Mouse (Mus musculus) ZHBTc4 (cell line): ENCODE data around the gene Cx3cl1.

Experiments
- DNase-seq: peaks from one replicate; pipeline ENCODE4 v3.0.0-alpha.2; 2011; ENCODE audit warnings: low read depth, low spot score

Cx3cl1 gene

DNA sequence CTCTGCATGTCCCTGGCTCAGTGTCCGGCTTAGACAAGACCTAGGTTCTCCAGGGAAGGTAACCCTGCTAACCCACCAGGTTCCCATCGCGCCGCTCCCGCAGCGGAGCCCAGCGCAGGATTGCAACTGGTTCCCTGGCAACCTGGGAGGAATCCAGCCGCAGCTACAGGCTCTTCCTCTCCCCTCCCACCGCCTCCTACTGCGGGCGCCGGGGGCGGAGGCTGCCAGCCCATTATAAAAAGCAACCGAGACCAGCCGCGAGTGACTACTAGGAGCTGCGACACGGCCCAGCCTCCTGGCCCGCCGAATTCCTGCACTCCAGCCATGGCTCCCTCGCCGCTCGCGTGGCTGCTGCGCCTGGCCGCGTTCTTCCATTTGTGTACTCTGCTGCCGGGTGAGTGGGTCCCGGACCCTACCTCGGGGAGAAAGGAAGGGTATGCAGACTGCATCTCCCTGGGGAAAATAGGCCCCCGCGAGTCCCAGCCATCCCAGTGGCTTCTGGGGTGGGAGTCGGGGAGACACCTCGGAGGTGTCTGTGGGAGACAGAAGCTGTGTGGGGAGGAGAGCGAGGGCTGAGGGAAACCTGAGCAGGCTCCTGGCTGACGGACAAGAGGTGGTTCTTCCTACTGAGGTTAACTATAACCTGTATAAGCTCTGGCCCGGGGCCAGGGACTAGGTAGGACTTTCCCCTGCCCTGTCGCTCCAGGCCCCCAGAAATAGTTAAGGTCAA is at the start of gene Cx3cl1:
Gene Cx3cl1, plus strand, starts transcription at position 69 of the 730 bp plus-strand sequence.
- peak; percentile 95 for DNase-seq

DNA sequence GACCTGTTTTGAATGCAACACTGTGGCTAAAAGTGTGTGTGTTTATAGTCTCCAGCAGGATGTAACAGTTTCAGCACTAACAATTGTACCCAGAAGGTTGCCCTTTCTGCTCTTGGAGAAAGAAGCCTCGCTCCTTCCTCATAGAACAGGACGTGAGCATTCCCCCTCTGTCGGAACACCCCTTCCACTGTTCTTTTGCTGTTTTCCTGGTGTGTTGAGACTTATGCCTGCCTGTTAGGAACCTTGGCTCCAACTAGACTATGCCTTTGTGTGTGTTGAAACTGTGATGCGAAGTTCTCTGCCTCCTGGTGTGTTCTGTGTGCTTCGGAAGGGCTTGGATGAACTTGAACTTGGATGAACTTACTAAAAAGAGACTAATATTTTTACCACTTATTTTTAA is 45.8 kb upstream of the Cx3cl1 start:
- DNase-seq: no peak

DNA sequence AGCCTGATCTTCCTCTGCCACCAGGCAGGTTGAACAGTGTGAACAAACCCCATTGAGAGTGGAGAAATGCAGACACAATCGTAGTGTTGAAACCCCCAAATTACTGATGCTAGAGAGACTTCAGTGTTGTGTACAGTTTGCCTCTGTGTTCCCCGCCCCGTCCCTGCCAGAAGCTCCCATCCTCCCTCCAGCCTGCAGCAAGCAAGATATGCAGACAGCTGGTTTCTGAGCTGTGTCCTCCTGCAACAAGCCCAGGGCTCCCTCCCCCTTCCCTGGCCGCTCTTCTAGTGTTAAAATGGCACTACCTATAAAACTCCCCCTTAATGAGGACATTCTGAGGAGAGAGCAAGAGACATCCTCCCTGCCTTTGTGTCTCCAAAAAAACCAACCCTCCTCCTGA is 42.5 kb upstream of the Cx3cl1 start:
- DNase-seq: no peak

DNA sequence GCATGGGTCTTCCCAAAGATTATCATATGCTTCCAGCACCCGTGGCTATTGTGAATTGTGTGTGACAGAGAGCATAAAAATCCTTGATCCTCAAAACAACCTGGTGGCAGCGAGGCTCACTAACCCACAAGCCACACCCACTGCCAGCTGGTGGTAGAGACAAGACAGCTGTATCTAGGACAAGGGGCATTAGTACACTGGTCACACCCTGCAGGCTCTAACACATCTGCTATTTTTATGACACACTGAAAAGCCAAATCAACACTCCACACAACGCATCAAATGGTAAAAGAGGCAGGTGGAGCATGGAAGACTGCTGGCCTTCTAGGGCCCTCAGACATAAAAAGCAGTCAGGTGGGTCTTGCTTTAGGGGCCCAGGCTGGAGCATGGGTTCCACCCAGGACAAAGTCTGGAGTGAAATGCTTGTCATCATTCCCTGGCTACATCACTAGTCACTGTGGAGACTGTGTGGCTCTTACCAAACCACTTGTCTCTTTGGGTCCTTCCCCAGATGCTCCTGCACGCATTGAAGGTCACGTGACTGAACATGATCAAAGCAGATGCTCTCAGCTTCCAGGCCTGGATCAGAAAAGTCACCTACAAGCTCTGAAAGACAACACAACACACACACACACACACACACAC is 37.9 kb upstream of the Cx3cl1 start:
- DNase-seq: no peak

DNA sequence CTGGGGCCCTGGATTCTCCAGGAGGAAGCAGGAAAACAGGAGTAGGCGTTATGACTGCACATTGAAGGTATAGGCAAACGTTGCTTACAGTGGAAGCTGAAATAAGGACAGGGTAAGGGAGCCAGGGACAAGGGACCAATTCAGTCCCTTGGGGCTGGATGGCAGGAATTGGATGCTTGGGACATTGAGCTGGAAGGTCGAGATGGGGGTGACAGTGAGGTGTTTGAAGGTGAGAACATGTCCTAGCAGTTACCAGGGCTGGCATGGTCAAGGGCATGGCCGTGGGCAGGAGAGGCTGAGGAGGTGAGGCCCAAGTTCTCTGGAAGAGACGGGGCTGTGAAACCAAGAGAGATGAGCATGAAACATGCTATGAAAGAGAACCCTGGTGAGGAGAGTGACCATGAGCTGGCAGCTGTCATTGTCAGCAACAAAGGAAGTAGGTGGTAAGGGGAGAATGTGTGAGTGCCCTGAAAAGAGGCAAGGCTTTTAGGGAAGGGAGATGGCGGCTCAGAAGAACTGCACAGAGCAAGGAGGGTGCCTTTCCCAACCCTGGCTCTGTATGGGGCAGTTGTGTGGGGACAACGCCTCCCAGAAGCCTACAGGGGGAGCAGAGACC is 37.0 kb upstream of the Cx3cl1 start:
- peak; percentile 22 for DNase-seq

DNA sequence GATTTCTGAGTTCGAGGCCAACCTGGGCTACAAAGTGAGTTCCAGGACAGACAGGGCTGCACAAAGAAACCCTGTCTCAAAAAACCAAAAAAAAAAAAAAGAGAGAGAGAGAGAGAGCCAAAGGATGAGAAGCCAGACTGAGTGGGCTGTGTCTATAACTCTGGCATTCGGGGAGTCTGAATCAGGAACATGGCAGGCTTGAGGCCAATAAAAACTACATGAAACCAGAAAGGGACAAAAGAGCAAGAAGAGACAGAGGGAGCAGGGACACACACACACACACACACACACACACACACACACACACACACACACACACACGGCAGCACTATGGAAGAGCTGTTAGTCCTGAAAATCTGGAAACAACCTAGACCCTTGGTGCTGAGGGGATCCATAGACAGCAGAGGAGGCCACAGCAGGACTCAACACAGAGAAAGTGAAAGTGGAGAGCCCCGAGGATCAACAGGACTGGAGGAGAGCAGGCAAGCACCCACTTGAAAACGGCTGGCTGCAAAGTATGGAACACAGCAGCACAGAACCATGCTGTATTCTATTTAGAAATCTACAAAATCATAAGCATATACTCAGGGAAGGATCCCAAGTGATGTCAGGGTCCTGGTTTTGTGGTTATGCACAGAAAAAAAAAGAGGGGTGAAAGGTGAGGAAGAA is 36.2 kb upstream of the Cx3cl1 start:
- no peak for DNase-seq

DNA sequence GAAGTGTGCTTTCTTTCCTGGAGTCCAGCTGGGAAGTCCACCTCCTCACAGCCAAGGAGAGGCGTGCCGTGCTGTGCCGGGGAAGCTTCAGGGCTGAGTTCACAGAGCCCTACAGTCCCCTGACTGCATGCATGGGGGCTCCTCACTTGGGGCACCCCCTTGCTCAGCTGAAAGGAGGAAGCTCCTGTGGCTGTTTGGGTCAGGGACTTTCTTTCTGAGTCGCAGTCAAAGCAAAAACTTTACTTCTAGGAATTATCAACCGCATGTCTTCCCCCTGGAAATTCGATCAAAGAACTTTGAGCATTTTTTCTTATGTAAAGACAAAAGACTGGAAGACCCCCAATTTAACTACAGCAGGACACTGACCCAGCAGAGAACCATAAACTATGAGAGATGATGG is 32.0 kb upstream of the Cx3cl1 start:
- no peak for DNase-seq

DNA sequence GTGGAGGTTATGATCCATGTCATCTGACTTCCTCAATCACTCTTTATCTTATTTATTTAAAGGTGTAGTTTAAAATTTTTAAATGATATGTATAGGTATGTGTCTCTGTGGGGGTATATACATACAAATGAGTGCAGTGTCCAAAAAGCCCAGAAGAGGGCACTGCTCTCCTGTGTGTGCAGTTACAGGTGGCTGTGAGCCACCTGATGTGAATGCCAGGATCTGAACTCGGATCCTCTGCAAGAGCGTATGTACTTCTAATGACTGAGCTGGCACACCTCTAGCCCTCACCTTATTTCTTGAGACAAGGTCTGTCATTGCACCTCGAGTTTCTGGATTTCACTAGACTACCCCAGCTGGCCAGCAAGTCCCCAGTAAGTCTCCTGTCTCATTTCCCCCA is 31.2 kb upstream of the Cx3cl1 start:
- peak; percentile 58 for DNase-seq

DNA sequence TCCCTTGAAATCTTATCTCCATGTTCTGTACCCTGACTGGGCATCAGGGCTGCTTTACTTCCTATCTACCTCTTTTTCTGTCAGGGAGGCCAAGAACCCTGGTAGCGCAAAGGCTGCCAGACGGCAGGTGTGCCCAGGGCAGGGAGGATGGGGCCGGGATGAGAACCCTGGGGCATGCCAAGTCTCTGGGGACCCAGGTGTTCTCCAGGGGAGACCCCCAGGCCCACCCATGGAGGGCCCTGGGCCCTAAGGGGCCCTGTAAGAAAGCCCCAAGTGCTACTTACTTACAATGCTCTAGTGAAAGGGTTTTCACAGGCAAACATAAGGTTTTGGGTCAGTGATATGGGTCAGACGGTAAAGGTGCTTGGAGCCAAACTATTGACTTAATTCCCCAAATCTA is 30.1 kb upstream of the Cx3cl1 start:
- DNase-seq: no peak

DNA sequence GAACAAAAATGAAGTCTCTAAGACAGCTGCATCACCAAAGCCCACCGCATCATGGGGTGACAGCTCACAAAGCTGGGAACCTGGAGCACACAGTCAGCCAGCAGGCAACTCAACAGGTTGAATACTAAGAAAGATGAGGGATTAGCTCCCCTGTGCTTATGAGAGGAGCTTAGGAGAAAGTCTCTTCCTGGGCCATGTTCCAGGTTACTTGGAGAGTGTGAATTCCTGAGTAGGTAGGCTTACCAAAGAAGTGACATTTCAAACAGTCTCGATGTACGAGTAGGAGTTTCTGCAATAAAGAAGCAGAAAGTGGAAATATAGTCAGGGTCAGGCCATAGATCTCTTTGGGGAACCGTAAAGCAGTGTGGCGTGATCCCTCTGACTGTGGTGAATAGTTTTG is 27.3 kb upstream of the Cx3cl1 start:
- DNase-seq: no peak

DNA sequence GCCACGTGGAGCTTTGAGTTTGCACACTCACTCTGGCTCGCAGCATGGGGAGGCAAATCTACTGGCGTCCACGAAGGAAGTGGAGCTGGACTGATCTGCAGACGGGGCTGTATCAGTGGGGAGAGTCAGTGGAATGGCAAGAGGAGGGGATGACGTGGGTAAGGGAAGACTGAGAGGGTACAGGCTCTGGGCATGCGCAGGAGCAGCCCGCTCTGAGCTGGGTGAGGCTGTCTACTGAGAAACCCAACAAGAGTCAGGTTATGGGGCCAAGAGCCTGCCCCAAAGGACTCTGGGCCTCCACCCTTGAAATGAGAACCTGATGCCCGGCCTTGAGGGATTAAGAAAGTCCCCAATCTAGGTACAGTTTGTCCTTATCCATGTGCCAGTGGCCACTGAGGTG is 26.8 kb upstream of the Cx3cl1 start:
- no peak for DNase-seq

DNA sequence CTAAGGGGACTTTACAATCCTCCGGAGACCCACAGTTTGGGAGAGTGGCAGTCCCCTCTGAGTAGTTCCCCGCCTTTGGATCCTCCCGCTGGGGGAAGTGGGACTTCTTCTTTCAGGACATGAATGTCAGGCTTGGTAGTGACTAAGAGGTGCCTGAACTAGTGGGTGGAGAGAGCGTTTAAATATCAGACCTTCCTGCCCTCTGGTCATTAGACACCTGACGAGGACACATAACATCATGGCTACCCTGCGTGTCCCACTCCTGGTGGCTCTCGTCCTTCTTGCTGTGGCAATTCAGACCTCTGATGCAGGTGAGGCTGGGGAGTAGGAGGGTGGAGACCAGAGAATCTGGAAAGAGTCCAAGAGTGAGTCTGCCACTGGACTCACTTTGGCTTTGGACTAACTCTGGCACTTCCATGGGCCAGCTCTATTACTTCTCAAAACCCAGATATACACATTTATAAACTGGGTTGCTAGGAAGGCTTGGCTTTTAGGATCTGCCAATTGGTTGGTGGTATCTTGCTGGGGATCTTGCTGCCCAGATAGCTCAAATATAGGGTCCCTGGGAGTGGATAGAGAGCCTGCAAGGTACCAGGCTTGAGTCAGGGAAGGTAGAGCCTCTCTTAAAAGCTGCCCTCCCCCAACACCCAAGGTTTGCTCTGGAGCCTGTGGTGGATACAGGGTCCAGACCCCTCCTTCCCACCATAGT is 26.2 kb upstream of the Cx3cl1 start, which contains the start of gene Ccl22:
Gene Ccl22, plus strand, starts transcription at position 115 of the 709 bp plus-strand sequence.
- DNase-seq: no peak

DNA sequence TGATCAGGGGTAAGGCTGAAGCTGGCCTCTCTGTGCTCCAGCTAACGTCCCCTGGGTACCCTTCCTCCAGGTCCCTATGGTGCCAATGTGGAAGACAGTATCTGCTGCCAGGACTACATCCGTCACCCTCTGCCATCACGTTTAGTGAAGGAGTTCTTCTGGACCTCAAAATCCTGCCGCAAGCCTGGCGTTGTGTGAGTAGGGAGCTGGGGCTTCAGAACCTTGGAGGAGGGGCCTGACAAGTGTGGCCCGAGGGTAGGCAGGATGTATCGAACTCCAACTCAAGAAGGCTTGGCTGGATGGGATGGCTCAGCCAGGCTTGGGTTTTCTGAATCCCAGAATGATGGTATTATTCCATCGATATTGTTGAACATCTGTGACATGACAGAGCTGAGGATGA is 25.0 kb upstream of the Cx3cl1 start:
- DNase-seq: no peak

DNA sequence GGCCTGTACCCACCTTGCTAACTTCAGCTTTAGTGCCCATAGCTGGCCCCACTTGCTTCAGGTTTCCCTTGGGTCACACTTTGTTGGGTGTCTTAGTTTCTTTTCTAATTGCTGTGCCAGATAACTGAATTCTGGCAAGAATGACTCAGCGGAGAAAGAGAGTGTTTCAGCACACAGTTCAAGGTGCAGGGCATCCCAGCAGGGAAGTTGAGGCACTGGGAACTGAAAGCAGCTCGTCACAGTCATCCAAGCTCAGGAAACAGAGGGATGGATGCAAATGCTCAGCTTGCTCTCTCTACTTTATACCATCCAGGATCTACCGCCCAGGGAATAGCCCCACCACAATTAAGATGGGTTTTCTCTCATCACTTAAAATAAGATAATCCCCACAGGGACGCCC is 23.4 kb upstream of the Cx3cl1 start:
- DNase-seq: no peak

DNA sequence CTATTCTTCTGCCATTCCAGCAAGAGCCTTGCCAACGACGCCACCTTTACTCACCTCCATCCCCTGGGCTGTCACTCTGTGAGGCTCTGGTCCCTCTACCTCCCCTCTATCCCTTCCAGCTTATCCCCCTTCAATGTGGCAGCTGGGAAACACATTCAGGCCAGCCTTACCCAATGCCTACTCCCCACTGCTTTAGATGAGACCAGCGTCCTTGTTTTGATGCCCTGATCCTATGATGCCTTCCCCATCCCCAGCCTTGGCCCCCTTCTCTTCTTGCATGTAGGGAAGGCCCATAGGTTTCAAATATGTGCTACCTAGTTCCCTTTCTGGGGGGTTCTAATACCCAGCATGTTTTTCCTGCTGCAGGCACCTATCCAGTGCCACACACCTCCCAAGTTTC is 21.9 kb upstream of the Cx3cl1 start:
- DNase-seq: no peak

DNA sequence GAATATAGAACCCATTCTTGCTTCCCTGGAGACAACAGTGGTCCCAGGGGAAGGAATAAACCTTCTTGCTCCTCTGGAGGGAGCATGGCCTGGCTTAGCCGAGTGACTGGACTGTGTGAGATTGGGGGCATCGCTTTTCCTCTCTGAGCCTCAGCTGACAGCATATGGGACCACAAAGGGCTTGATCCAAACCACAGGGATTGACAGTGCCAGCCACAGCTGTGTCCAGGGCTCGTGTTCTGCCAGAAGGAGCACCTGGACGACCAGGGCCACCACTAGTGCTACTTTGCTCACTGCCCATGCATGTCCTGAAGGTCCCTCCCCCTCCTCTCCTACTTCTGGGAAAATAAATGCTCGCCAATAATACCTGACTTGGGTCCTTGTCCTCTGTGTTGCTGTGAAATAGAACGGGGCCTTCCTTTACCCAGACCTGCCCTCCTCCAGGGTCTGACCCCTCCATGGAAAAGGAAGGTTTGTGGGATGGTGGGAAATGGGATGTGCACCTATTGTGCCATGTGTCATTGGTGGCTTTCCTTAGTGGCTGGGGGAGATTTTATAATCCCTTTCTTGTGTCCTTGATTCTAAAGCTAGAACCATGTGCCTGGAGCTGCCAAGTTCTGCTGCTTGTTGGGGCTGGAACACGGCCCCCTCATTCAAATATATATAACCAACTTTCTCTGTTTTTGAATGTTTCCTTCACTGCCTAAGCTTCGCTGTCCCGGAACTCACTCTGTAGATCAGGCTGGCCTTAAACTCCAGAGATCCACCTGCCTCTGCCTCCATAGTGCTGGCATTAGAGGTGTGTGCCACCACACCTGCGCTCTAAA is 20.6 kb upstream of the Cx3cl1 start:
- no peak for DNase-seq

DNA sequence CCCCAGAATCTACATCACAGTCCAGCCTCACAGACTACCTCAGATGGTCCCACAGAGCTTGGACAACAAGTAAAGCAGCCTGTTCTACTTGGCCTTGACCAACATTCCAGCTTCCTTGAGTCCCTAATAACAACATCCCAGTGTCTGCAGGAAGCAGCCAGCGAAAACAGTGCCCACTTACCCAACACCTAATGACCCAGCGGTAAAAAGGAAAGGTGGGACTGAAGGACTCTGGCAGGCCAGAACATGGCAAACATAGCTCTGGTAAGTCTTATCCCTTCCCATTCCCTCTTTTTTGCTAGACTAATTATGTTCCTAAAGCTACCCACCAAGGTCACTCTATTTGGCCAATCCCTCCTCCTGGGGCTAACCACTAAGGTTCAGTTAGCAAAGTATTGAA is 17.8 kb upstream of the Cx3cl1 start:
- no peak for DNase-seq

DNA sequence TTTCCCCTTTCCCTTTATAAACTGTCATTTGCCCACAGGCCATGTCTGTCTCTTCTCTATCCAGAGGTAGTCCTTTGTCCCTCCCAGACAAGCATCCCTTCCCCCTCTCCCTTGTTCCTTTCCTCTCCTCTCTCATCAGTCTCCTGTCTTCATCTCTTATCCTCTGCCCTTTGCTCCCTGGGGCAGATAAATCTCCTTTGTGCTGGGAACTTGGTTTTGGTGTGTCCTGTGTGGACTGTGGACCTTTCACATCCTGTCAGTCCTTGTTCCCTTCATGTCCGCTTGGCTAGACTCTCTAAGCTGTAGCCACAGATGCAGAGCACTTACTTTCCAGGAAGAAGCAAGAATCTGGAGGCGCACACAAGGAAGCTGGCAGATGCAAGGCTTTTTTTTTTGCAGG is 17.3 kb upstream of the Cx3cl1 start:
- no peak for DNase-seq

DNA sequence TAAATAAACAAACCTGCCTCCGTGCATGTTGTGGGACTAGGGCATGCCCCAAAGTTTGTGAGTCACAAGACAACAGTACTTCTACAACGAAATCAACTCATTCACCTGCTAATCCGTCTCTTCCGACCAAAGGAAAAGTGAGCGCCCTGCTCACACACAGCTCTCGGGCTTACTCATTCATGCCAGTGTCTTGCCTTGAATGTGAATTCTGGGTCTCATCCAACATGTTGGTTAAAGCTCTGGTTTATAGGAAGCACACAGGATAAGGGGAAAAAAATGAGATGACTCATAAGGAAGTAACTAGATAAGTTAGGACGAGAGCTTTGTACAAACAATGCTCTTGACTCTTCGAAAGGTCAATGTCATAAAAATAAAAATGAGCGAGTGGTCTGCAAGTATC is 4.8 kb upstream of the Cx3cl1 start:
- DNase-seq: no peak

DNA sequence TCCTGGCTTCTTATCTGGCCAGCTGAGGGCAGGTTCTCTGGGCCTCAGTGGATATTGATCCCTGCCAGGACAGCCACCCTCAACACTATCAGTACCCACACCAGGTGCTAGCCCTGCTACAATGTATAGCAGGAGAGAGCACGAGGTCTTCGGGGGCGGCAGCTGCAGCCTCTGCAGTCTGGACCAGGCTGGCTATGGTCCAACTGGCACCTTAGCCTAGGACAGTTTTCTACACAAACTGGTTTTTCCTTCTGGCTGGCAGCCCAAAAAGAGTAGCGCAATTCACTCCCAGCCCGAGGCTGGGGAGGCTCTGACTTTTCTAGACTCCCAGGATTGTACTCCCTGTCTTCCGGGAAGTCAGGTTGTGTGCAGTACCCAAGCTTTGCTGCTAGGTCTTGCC is 864 bp upstream of the Cx3cl1 start:
- no peak for DNase-seq

DNA sequence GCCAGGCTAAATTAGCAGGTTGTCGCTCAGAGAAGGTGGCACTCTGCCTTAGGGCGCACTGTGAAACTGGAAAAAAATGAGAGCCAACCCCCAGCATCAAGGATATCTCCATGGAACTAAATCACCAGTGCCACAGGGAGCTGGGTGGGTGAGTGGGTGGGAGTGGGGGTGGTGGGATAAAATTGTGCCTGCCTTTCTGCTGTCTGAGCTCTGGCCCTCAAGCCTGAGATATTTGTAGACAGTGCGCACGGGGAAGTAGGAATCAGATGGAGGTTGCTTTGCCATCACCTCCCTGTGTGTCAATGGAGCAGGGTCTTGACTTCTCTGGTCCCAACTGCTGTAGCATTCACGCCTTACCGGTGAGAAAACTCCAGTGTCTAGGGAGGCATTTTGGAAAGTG is 1.2 kb downstream of the Cx3cl1 start:
- DNase-seq: no peak
